Mouse (Mus musculus) liver, adult 2 months (tissue): ENCODE results near the gene Syt1. TPM values are rescaled to one million over a fixed set of nuclear protein-coding genes. Genes with fewer than 3 reads are reported as not detected.

Experiments
- DNase-seq: peaks from one replicate; pipeline ENCODE4 v3.0.0-alpha.2; 2011; ENCODE audit warnings: low read depth, low spot score; ENCODE audit errors: extremely low read depth
- H3K27ac ChIP-seq: fragments of 200-500 bp; replicated peaks from 2 replicates; pipeline ENCODE4 v1.5.1; 2012; ENCODE audit warnings: low read depth, mild to moderate bottlenecking, control low read depth, inconsistent platforms, low read length; ENCODE audit not compliant: insufficient read depth
- H3K27me3 ChIP-seq: fragments of 200-500 bp; 2 replicates; pipeline ENCODE4 v1.6.1; 2012; ENCODE audit warnings: mild to moderate bottlenecking, moderate library complexity, low read length, inconsistent platforms; ENCODE audit not compliant: control insufficient read depth, insufficient read depth
- H3K36me3 ChIP-seq: fragments of 200-500 bp; 2 replicates; pipeline ENCODE4 v1.6.1; 2012; ENCODE audit warnings: low read length, inconsistent platforms; ENCODE audit not compliant: control insufficient read depth, insufficient read depth
- H3K4me1 ChIP-seq: fragments of 200-500 bp; 2 replicates; pipeline ENCODE4 v1.6.1; 2011; ENCODE audit warnings: low read length; ENCODE audit not compliant: control insufficient read depth, insufficient read depth
- H3K4me3 ChIP-seq: fragments of 200-500 bp; 2 replicates; pipeline ENCODE4 v1.5.1; 2011; ENCODE audit warnings: low read depth, mild to moderate bottlenecking, control low read depth, low read length, moderate library complexity; ENCODE audit not compliant: insufficient read depth
- H3K79me2 ChIP-seq: fragments of 200-500 bp; 2 replicates; pipeline ENCODE4 v1.6.1; 2012; ENCODE audit warnings: inconsistent platforms, mild to moderate bottlenecking, low read length, moderate library complexity; ENCODE audit not compliant: control insufficient read depth, insufficient read depth
- H3K9ac ChIP-seq: fragments of 200-500 bp; 2 replicates; pipeline ENCODE4 v1.6.1; 2012; ENCODE audit warnings: low read depth, mild to moderate bottlenecking, control low read depth, inconsistent platforms, low read length
- CTCF ChIP-seq: fragments of 200-500 bp; IDR thresholded peaks from 2 replicates; pipeline ENCODE4 v1.5.1; 2011; ENCODE audit warnings: low read depth, low read length, control low read depth
- POLR2A ChIP-seq: fragments of 200-500 bp; IDR thresholded peaks from 2 replicates; pipeline ENCODE4 v1.6.1; 2011; ENCODE audit warnings: low read length, control low read depth; ENCODE audit not compliant: insufficient read depth; ENCODE audit errors: extremely low read depth
- WGBS: fragments of 180-500 bp; shearing (Covaris S2); methylation state at CpG from one replicate; pipeline ENCODE4 v1.1.7; 2018; 5-methylcytosine and 5-hydroxymethylcytosine counted together
- polyA plus RNA-seq: library from polyadenylated mRNA; depleted of rRNA; stranded (reverse); fragments of >200 nt; gene quantifications from 2 replicates; pipeline ENCODE4 v1.2.3, GENCODE M21; 2012
- total RNA-seq: library from RNA; depleted of rRNA; stranded (reverse); fragments of >200 nt; gene quantifications from 2 replicates; pipeline ENCODE4 v1.2.3, GENCODE M21; 2014

Syt1 gene
- total and polyA plus RNA-seq, 2 experiments: 2.5 to 5.8 TPM

GRCm38 (mm10) chr10:108569568-108570139 lies 441.1 kb downstream of the Syt1 start:
- Histone ChIP-seq H3K36me3 (no peaks in the 10 kb centered on the region), H3K4me1 (peaks cover 2% of the 10 kb centered on the region; the same call in 1 of the 2 replicates), H3K27ac (no peak overlapping the region), H3K4me3 (no peak overlapping the region), H3K9ac (no peak overlapping the region), H3K79me2 (no peaks in the 10 kb centered on the region), H3K27me3 (no peaks in the 10 kb centered on the region)
- WGBS: 93% methylated on average over 6 of the region's 6 CpGs
- DNase-seq: no peak
- TF ChIP-seq POLR2A (no peak), CTCF (no peak)

GRCm38 (mm10) chr10:108568925-108569324 lies 441.9 kb downstream of the Syt1 start:
- peak; percentile 38 for DNase-seq
- H3K27ac ChIP-seq: no peak overlapping the region
- no peaks in the 10 kb centered on the region for H3K36me3 ChIP-seq
- H3K79me2 ChIP-seq: no peaks in the 10 kb centered on the region
- H3K4me1 ChIP-seq: peaks cover 2% of the 10 kb centered on the region; the same call in 1 of the 2 replicates
- no peak for TF ChIP-seq POLR2A
- TF ChIP-seq CTCF: no peak
- H3K9ac ChIP-seq: no peak overlapping the region
- no peak overlapping the region for H3K4me3 ChIP-seq
- H3K27me3 ChIP-seq: no peaks in the 10 kb centered on the region
- WGBS: 34% methylated on average over 6 of the region's 6 CpGs

GRCm38 (mm10) chr10:108568136-108568535 lies 442.6 kb downstream of the Syt1 start:
- no peaks in the 10 kb centered on the region for H3K27me3 ChIP-seq
- H3K9ac ChIP-seq: no peak overlapping the region
- H3K27ac ChIP-seq: no peak overlapping the region
- TF ChIP-seq CTCF (no peak), POLR2A (no peak)
- H3K79me2 ChIP-seq: no peaks in the 10 kb centered on the region
- 32% methylated on average over 8 of the region's 8 CpGs for WGBS
- DNase-seq: peak; percentile 29
- no peaks in the 10 kb centered on the region for H3K36me3 ChIP-seq
- peaks cover 2% of the 10 kb centered on the region; the same call in 1 of the 2 replicates for H3K4me1 ChIP-seq
- no peak overlapping the region for H3K4me3 ChIP-seq

GRCm38 (mm10) chr10:108567456-108567855 lies 443.3 kb downstream of the Syt1 start:
- H3K36me3 ChIP-seq: no peaks in the 10 kb centered on the region
- H3K4me3 ChIP-seq: no peak overlapping the region
- WGBS: 95% methylated on average over 6 of the region's 6 CpGs
- no peaks in the 10 kb centered on the region for H3K27me3 ChIP-seq
- no peak overlapping the region for H3K9ac ChIP-seq
- H3K79me2 ChIP-seq: no peaks in the 10 kb centered on the region; the same call in 1 of the 2 replicates
- H3K4me1 ChIP-seq: peaks cover 2% of the 10 kb centered on the region; the same call in 1 of the 2 replicates
- H3K27ac ChIP-seq: no peak overlapping the region
- DNase-seq: no peak
- TF ChIP-seq CTCF (no peak), POLR2A (no peak)

GRCm38 (mm10) chr10:108559607-108559908 lies 451.2 kb downstream of the Syt1 start:
- Histone ChIP-seq H3K27me3 (no peaks in the 10 kb centered on the region), H3K36me3 (no peaks in the 10 kb centered on the region), H3K79me2 (no peaks in the 10 kb centered on the region; the same call in 1 of the 2 replicates), H3K27ac (no peak overlapping the region), H3K9ac (no peak overlapping the region), H3K4me3 (no peak overlapping the region), H3K4me1 (no peaks in the 10 kb centered on the region)
- TF ChIP-seq CTCF: no peak
- no peak for TF ChIP-seq POLR2A
- no peak for DNase-seq
- WGBS: 83% methylated on average over 2 of the region's 2 CpGs

- Histone ChIP-seq H3K27ac (no peak overlapping the region), H3K4me3 (no peak overlapping the region), H3K27me3 (no peaks in the 10 kb centered on the region), H3K79me2 (no peaks in the 10 kb centered on the region; the same call in 1 of the 2 replicates), H3K36me3 (no peaks in the 10 kb centered on the region), H3K9ac (no peak overlapping the region), H3K4me1 (no peaks in the 10 kb centered on the region)
- TF ChIP-seq POLR2A: no peak
- no peak for TF ChIP-seq CTCF
- DNase-seq: no peak
- 92% methylated on average over 19 of the region's 19 CpGs for WGBS
These were observed 451.8 kb downstream of the Syt1 start for GRCm38 (mm10) chr10:108558812-108559606.
